21 mouse cellular contexts compared by ENCODE assay signal in the genomic region with DNA sequence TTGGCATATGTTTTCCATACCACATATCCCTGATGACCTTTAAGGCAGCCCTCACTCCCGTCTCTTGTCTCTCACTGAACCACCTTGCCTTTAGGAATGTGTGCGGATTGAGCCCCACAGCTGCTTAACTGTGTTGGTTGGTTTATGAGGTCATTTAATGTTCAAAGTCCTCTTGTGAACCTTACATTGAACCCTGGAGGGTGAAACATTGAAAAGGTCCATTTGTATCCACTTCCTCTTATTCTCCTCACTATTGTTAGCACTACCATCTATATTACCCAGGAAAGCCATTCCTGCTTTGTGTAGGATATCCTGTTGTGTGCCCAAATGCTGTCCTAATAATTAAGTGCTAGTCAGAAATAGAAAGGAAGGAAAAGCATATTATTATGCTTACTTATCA.
A peak's percentile ranks its signal among the peaks of the same experiment; 100 is the strongest.
DNase-seq lines count a peak whose midpoint lies in the region; ATAC-seq and TF ChIP-seq lines count a peak whose summit lies in the region.
"Had no signal": no experiment of that assay in that cellular context is flagged by ENCODE, and none has a peak within 500 bp of the region (broad histone marks: within the 10 kb centered on the region; RNA-seq: fewer than 3 reads in every experiment).

No protein-coding gene starts in this region.

- H3K36me3 ChIP-seq in kidney, postnatal 0 days (ENCODE audit: insufficient read depth, low read length), result no peaks in the 10 kb centered on the region
- H3K36me3 ChIP-seq in lung, embryonic 16.5 days (ENCODE audit: control insufficient read depth, insufficient read depth, low read length), result no peaks in the 10 kb centered on the region
- H3K36me3 ChIP-seq: forebrain, embryonic 10.5 days; hindbrain, embryonic 12.5 days had no signal

- WGBS in kidney, postnatal 0 days, result 59% methylated on average over 2 of the region's 2 CpGs
- WGBS in lung, embryonic 16.5 days, result 69% methylated on average over 2 of the region's 2 CpGs

- TF ChIP-seq CTCF in kidney, postnatal 0 days (IDR thresholded peaks at IDR 0.05; ENCODE audit: low read depth), result no peak

- H3K9me3 ChIP-seq in kidney, postnatal 0 days (replicated peaks; ENCODE audit: low read length), result no peaks in the 10 kb centered on the region
- H3K9me3 ChIP-seq in lung, embryonic 16.5 days (ENCODE audit: control insufficient read depth, low read length), result no peaks in the 10 kb centered on the region
- H3K9me3 ChIP-seq: forebrain, embryonic 10.5 days; forebrain, embryonic 13.5 days; hindbrain, embryonic 12.5 days had no signal

- no peak overlapping the region for H3K4me3 ChIP-seq in kidney, postnatal 0 days (replicated peaks; ENCODE audit: low read depth, low read length)
- H3K4me3 ChIP-seq in lung, embryonic 16.5 days (ENCODE audit: low read length), result no peak overlapping the region
- H3K4me3 ChIP-seq: forebrain, embryonic 10.5 days; forebrain, embryonic 13.5 days; heart, adult 2 months; hindbrain, embryonic 12.5 days had no signal

- H3K4me1 ChIP-seq in kidney, postnatal 0 days (replicated peaks; ENCODE audit: insufficient read depth, low read length), result no peaks in the 10 kb centered on the region
- no peaks in the 10 kb centered on the region for H3K4me1 ChIP-seq in lung, embryonic 16.5 days (replicated peaks; ENCODE audit: control insufficient read depth, insufficient read depth, low read length)
- H3K4me1 ChIP-seq: forebrain, embryonic 10.5 days; forebrain, embryonic 13.5 days; hindbrain, embryonic 12.5 days had no signal

- DNase-seq in kidney, postnatal 0 days (ENCODE audit: low spot score), result peak; percentile 12
- DNase-seq in kidney, postnatal 10 days, result no peak
- DNase-seq in lung, postnatal 36 days, result no peak
- DNase-seq in mesoderm, embryonic 11.5 days (ENCODE audit: low read depth, low spot score), result peak; percentile 9
- no peak for DNase-seq in adrenal gland, postnatal 14 days
- DNase-seq: adrenal gland, adult 8-10 months; adrenal gland, postnatal 36 days; cerebellum, adult 18-20 months; cerebellum, adult 9-10 months; cerebellum, postnatal 14 days; gastrocnemius, postnatal 10 days; gastrocnemius, postnatal 36 days; heart, adult 2 months had no signal

- H3K9ac ChIP-seq in kidney, postnatal 0 days (ENCODE audit: low read depth, low read length), result no peak overlapping the region
- H3K9ac ChIP-seq in lung, embryonic 16.5 days (ENCODE audit: low read length), result no peak overlapping the region
- H3K9ac ChIP-seq: forebrain, embryonic 13.5 days; hindbrain, embryonic 12.5 days had no signal

- no peaks in the 10 kb centered on the region for H3K27me3 ChIP-seq in kidney, postnatal 0 days (ENCODE audit: insufficient read depth, low read length)
- no peaks in the 10 kb centered on the region for H3K27me3 ChIP-seq in lung, embryonic 16.5 days (ENCODE audit: control insufficient read depth, insufficient read depth, low read depth, low read length)
- H3K27me3 ChIP-seq: forebrain, embryonic 13.5 days; hindbrain, embryonic 12.5 days had no signal

- no peak overlapping the region for H3K27ac ChIP-seq in kidney, postnatal 0 days
- no peak overlapping the region for H3K27ac ChIP-seq in lung, embryonic 16.5 days (ENCODE audit: low read length)
- H3K27ac ChIP-seq: forebrain, embryonic 10.5 days; forebrain, embryonic 13.5 days; heart, adult 2 months; hindbrain, embryonic 12.5 days had no signal

- ATAC-seq in kidney, postnatal 0 days (replicated peaks; ENCODE audit: low FRiP score, low read depth), result no peak
- ATAC-seq in lung, embryonic 16.5 days (ENCODE audit: low read depth), result peak; percentile 57
- ATAC-seq: activated CD4-positive, CD25-positive, alpha-beta regulatory T cell, adult 4 months; forebrain, embryonic 13.5 days; forebrain, embryonic 16.5 days; hindbrain, embryonic 16.5 days had no signal

- no peak overlapping the region for H3K4me2 ChIP-seq in kidney, postnatal 0 days (ENCODE audit: low read length)
- no peak overlapping the region for H3K4me2 ChIP-seq in lung, embryonic 16.5 days (ENCODE audit: low read depth, low read length)
- H3K4me2 ChIP-seq: forebrain, embryonic 13.5 days; heart, embryonic 11.5 days; hindbrain, embryonic 12.5 days had no signal

Comparison
In these comparisons a context has a peak if more than half of its experiments do, and no peak if none do; other contexts are left out.
1. DNase-seq: peak in kidney, postnatal 0 days (single experiment) and mesoderm, embryonic 11.5 days (single experiment); none in kidney, postnatal 10 days (single experiment), lung, postnatal 36 days (single experiment) and adrenal gland, postnatal 14 days (single experiment).